Mouse (Mus musculus) erythroid progenitor cell, adult 5-6 weeks (primary cell): Measurements from ENCODE around the gene Rhbdf2. TPM values are rescaled to one million over a fixed set of nuclear protein-coding genes. Genes with fewer than 3 reads are reported as not detected.
A peak's percentile ranks its signal among the peaks of the same experiment; 100 is the strongest.
"Not testable (repeated sequence)": the region's sequence is repeated elsewhere in the genome, so short reads cannot be mapped to it uniquely, and the experiment has no call there.

ENCODE experiments used
- ATAC-seq: replicated peaks from 2 replicates; pipeline ENCODE4 v1.8.0; 2016; ENCODE audit warnings: moderate number of reproducible peaks, mild to moderate bottlenecking, moderate TSS enrichment, inconsistent platforms; ENCODE audit not compliant: poor library complexity, low FRiP score, severe bottlenecking
- total RNA-seq, 2 experiments: library from RNA; stranded (forward) in 1 of 2; stranded (reverse) in 1 of 2; fragments of 150-400 nt in 1 of 2; fragments of 186-747, 209-891 nt in 1 of 2; gene quantifications; 2 replicates each; pipeline versions ENCODE4 v1.2.3 to v1.2.4; 2015 to 2017; ENCODE audit warnings: low replicate concordance in 2 of 2

Gene Rhbdf2
- total RNA-seq, 2 experiments from 2014 or later, result 6.3 to 11.5 TPM

GRCm38 (mm10) chr11:116646136-116646535 is 19.3 kb upstream of the Rhbdf2 start:
- no peak for ATAC-seq

- ATAC-seq, result no peak
Observed at GRCm38 (mm10) chr11:116645446-116646110, 18.8 kb upstream of the Rhbdf2 start.

- ATAC-seq, result no peak
Observed at GRCm38 (mm10) chr11:116644225-116645112, 17.6 kb upstream of the Rhbdf2 start.

GRCm38 (mm10) chr11:116643579-116644224 is 16.9 kb upstream of the Rhbdf2 start:
- 0 out of 2 replicates have a peak, but pooled peaks have one; percentile 13 for ATAC-seq

GRCm38 (mm10) chr11:116642681-116643578 is 16.1 kb upstream of the Rhbdf2 start:
- peak; percentile 65 for ATAC-seq

GRCm38 (mm10) chr11:116641731-116642130 is 14.9 kb upstream of the Rhbdf2 start:
- ATAC-seq, result no peak

GRCm38 (mm10) chr11:116641168-116641567 is 14.3 kb upstream of the Rhbdf2 start:
- ATAC-seq, result no peak

GRCm38 (mm10) chr11:116636607-116637006 is 9.8 kb upstream of the Rhbdf2 start:
- not testable (repeated sequence) for ATAC-seq

- no peak for ATAC-seq
Observed at GRCm38 (mm10) chr11:116632962-116633361, 6.1 kb upstream of the Rhbdf2 start.

- no peak for ATAC-seq
Observed at GRCm38 (mm10) chr11:116630171-116630965, 3.5 kb upstream of the Rhbdf2 start.

GRCm38 (mm10) chr11:116629472-116629871 is 2.7 kb upstream of the Rhbdf2 start:
- no peak for ATAC-seq

- peak; percentile 60 for ATAC-seq
Observed at GRCm38 (mm10) chr11:116628712-116629111, 1.9 kb upstream of the Rhbdf2 start.

GRCm38 (mm10) chr11:116627072-116628020 is 527 bp upstream of the Rhbdf2 start:
- no peak for ATAC-seq

GRCm38 (mm10) chr11:116625081-116626000 is 1.5 kb downstream of the Rhbdf2 start:
- 0 out of 2 replicates have a peak, but pooled peaks have one; percentile 22 for ATAC-seq

- peak; percentile 67 for ATAC-seq
Observed at GRCm38 (mm10) chr11:116624131-116624832, 2.5 kb downstream of the Rhbdf2 start.
